Mouse (Mus musculus): ENCODE measurements at regions not wholly inside any gene's neighbourhood (a gene's known extent, or its start where the extent isn't known, plus 50 kb on each side); places are given as distances from the start of the nearest gene placed in this dataset.

DNA sequence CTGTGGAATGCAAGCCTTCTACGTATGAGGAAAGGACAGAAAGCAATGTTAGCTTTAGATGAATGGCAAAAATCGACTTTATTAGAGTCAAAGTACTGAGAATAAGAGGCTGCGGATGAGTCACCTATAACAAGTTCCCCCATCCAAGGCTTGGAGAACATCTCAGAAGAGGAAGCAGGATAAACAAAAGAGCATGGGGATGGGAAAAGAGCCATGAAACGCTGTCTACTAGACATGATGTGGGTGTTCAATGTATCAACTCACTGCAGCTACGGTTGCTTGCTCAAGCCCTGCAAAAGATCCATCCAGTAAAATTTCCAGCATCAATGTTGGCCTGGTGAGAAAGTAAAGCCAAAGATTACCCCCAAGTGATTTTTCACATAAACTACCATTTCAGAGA, 628.4 kb upstream of the A1bg start:
- Histone ChIP-seq H3K36me3 (replicated peaks) (no peaks in the 10 kb centered on the region), H3K27ac (no peak overlapping the region), H3K9ac (no peak overlapping the region), H3K4me1 (no peaks in the 10 kb centered on the region), H3K4me3 (no peak overlapping the region), H3K4me2 (no peak overlapping the region), H3K27me3 (replicated peaks) (no peaks in the 10 kb centered on the region), H3K9me3 (no peaks in the 10 kb centered on the region)
- 88% methylated on average over 5 of the region's 5 CpGs for WGBS
- ATAC-seq (replicated peaks) = no peak

DNA sequence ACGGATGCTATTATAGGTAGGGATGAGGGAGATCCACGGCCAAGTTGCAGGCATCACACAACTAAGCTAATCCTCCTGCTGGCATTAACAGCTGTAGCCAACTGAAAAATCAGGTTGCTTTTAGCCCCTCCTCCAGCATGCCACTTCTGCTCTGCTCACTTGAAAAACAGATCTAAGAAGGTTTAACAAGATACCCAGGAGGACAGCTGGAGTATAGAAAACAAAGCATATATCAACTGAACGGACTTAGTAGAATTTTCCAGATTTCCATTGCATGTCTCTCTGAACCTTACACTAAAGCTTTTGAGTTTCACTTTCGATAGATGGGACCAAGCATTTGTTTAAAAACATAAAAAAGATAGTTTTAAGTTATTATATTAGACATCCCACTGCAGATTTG, 625.6 kb upstream of the A1bg start:
- H3K9me3 ChIP-seq = no peaks in the 10 kb centered on the region
- no peak overlapping the region for H3K4me3 ChIP-seq
- no peaks in the 10 kb centered on the region for H3K27me3 ChIP-seq (replicated peaks)
- no peaks in the 10 kb centered on the region for H3K36me3 ChIP-seq (replicated peaks)
- WGBS = 61% methylated on average over 4 of the region's 4 CpGs
- no peaks in the 10 kb centered on the region for H3K4me1 ChIP-seq
- no peak overlapping the region for H3K9ac ChIP-seq
- ATAC-seq (replicated peaks) = no peak
- H3K27ac ChIP-seq = no peak overlapping the region
- no peak overlapping the region for H3K4me2 ChIP-seq

DNA sequence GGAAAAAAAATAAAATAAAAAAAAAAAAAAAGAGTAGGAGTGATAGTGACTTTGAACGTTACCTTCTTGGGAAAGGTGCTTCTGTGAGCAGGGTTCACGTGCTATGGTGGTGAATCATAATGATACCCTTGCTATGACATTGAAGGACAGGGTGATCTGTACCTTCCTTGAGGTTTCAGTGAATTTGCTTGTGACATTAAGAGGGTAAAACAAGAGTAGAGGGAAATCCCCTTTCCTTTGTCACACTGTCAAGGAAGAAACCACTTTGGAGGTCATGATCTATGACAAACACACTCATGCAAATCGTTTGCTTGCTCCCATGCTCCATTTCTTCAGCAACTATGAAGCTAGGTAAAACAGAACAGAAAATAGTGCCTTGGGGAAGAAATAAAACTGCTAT, 623.8 kb upstream of the A1bg start:
- WGBS = 90% methylated on average over 3 of the region's 3 CpGs
- H3K4me3 ChIP-seq = no peak overlapping the region
- 0 out of 2 replicates have a peak, but pooled peaks cover 2% of the 10 kb centered on the region for H3K4me1 ChIP-seq

DNA sequence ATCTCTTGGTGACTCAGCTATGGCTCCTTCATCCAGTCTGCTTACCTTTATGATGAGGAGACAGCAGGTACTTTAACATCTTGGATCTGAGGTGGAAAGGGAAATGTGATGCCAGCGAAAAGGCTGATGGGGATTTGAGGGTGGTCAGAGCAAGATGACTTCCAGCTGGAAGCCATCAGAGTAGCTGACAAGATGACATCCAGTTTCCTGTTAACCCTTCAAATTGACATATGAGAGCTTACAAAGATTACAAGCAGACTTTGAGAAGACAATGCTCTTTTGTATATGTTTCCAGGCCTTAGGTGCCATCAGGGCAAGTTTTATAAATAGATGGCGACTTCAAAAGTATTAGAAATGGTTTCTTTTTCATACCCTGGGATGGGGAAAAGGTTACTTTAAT, 621.3 kb upstream of the A1bg start:
- WGBS = 76% methylated on average over 2 of the region's 2 CpGs
- H3K4me3 ChIP-seq = no peak overlapping the region
- H3K4me1 ChIP-seq = 0 out of 2 replicates have a peak, but pooled peaks cover 3% of the 10 kb centered on the region
- no peak overlapping the region for H3K9ac ChIP-seq
- H3K9me3 ChIP-seq = no peaks in the 10 kb centered on the region
- H3K36me3 ChIP-seq (replicated peaks) = no peaks in the 10 kb centered on the region
- H3K4me2 ChIP-seq = no peak overlapping the region
- ATAC-seq (replicated peaks) = no peak
- H3K27ac ChIP-seq = no peak overlapping the region
- H3K27me3 ChIP-seq (replicated peaks) = no peaks in the 10 kb centered on the region

More for the DNA sequence above, 623.8 kb upstream of the A1bg start:
- Histone ChIP-seq H3K9ac (no peak overlapping the region), H3K27ac (no peak overlapping the region), H3K27me3 (replicated peaks) (no peaks in the 10 kb centered on the region), H3K4me2 (no peak overlapping the region), H3K36me3 (replicated peaks) (no peaks in the 10 kb centered on the region), H3K9me3 (no peaks in the 10 kb centered on the region)
- no peak for ATAC-seq (replicated peaks)

DNA sequence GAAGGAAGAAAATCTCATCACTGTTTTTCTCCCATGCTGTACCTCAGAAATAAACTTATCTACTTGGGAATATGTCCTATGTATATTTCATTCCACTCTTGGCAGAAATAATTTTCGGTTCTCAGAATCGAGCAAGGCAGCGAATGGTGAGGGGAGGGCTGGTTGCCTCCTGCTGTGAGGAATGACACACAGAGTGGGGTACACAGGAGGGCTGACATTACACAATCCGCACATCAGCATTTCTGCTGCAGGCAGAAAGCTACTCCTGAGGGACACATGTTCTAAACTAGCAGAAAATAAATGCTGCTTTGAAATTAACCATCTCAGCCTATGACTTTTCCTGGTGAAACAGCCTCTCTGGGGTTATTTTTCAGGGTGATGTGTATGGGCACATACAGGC, 618.8 kb upstream of the A1bg start:
- Histone ChIP-seq H3K27ac (no peak overlapping the region), H3K4me1 (0 out of 2 replicates have a peak, but pooled peaks cover 3% of the 10 kb centered on the region), H3K36me3 (replicated peaks) (no peaks in the 10 kb centered on the region), H3K9me3 (no peaks in the 10 kb centered on the region), H3K9ac (no peak overlapping the region), H3K4me2 (no peak overlapping the region), H3K4me3 (no peak overlapping the region), H3K27me3 (replicated peaks) (no peaks in the 10 kb centered on the region)
- ATAC-seq (replicated peaks) = peak; percentile 65; the same call in 1 of the 2 replicates
- 55% methylated on average over 4 of the region's 4 CpGs for WGBS

DNA sequence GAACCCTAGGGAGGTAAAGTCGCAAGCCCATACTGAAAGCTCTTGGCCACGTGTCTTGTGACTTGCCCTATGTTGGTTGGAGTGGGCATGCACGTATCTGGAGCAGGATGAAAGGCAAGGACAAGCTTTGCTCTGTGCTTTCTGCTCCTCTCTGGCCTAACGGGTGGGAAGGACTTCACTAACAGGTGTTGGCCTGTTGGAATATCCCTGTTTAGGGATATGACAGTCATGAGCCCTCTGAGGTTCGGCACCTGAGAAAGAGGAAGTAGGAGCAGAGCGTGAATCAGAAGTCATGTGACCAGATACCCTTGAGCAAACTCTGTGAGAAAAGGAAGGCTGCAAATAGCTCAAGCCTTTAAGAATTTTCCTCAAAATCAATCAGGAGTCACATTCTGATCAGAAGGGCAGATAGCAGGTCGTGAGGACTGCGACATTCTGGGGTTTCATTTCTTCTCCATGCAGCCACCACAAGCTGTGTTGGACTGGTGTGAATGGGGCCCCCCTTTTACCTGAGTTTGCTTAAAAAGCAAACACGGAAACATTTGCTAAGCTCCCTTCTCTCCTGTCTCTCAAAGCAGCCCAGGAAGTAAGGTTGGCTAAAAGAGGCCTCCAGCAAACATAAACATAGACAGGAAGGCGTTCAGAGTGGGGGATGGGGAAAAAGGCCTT, 618.1 kb upstream of the A1bg start:
- Histone ChIP-seq H3K36me3 (replicated peaks) (no peaks in the 10 kb centered on the region), H3K4me3 (no peak overlapping the region), H3K9ac (no peak overlapping the region), H3K27me3 (replicated peaks) (no peaks in the 10 kb centered on the region), H3K4me1 (0 out of 2 replicates have a peak, but pooled peaks cover 3% of the 10 kb centered on the region), H3K27ac (no peak overlapping the region), H3K4me2 (no peak overlapping the region), H3K9me3 (no peaks in the 10 kb centered on the region)
- 75% methylated on average over 10 of the region's 10 CpGs for WGBS
- ATAC-seq (replicated peaks) = no peak

DNA sequence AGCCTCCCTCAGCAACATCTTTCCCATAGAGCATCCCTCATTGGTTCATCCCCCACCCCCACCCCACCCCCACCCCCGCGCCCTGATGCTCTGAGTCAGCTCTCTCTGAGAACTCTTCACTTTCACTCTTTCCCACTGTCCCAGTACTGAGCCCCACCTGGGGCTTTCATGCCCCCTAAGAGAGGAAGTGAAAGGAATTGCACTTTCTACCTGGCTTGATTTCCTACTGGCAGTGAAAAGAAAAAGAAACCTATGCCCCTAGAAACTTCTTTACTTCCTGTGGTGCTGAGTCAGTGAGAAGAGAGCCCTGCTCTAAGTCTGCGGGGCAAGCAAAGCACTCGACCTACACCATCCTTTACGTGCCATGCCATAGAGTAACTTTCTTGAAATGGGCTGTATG, 616.1 kb upstream of the A1bg start:
- Histone ChIP-seq H3K4me2 (no peak overlapping the region), H3K4me3 (no peak overlapping the region), H3K9ac (no peak overlapping the region), H3K36me3 (replicated peaks) (no peaks in the 10 kb centered on the region), H3K4me1 (peaks cover 12% of the 10 kb centered on the region; the same call in 1 of the 2 replicates), H3K27me3 (replicated peaks) (no peaks in the 10 kb centered on the region), H3K9me3 (no peaks in the 10 kb centered on the region), H3K27ac (no peak overlapping the region)
- no peak for ATAC-seq (replicated peaks)
- WGBS = 59% methylated on average over 5 of the region's 5 CpGs

DNA sequence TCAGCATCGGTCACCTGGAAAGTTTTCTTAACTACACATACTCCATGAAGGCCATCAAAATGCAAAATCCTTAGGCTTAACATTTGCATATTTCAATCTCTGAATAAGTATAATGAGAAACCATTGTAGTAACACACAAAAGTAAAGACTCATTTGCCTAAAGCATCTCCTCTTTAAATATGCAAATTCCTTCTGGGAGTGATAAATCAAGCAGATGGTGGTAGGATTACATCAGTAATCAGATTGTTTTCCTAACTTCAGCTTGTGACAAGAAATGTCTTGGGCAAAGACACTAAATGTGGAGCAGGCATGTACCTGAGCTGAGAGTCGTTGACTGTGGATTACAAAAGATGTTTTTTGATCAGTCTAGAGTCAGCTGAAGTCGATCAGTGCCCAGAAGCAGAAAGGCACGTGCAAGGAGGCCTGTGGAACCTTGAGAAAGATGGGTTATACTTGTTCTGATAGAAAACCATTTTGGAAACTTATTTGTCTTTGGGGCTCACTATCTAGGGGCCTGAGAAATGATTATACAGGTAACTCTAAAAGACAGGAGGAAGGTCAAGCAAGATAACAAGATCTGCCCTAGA, 615.5 kb upstream of the A1bg start:
- Histone ChIP-seq H3K27me3 (replicated peaks) (no peaks in the 10 kb centered on the region), H3K36me3 (replicated peaks) (no peaks in the 10 kb centered on the region), H3K9me3 (no peaks in the 10 kb centered on the region), H3K9ac (no peak overlapping the region), H3K4me1 (peaks cover 12% of the 10 kb centered on the region; the same call in 1 of the 2 replicates), H3K27ac (no peak overlapping the region), H3K4me2 (no peak overlapping the region), H3K4me3 (no peak overlapping the region)
- no peak for ATAC-seq (replicated peaks)
- WGBS = 35% methylated on average over 4 of the region's 4 CpGs

DNA sequence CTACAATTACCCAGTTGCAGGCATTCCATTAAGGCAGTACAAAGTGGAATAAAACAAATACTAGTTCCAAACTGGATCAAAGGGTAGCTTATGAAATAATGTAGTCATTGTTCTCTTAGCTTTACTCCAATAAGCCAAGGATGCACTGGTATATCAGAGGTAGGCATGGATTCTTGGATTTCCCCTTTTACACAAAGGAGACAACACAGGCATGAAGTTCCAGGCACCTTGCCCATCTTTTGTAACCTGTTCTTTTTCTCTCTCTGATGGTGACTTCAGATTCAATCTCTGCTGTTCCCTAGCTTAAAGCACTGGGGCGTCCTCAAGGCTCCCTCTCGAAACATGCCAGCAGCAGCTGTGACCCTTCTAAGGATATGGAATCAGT, 613.5 kb upstream of the A1bg start:
- H3K4me1 ChIP-seq = peaks cover 8% of the 10 kb centered on the region; the same call in 1 of the 2 replicates
- 82% methylated on average over 2 of the region's 2 CpGs for WGBS
- H3K27ac ChIP-seq = no peak overlapping the region
- no peak overlapping the region for H3K4me2 ChIP-seq
- H3K27me3 ChIP-seq (replicated peaks) = no peaks in the 10 kb centered on the region
- H3K36me3 ChIP-seq (replicated peaks) = no peaks in the 10 kb centered on the region
- H3K9ac ChIP-seq = no peak overlapping the region
- ATAC-seq (replicated peaks) = no peak
- H3K4me3 ChIP-seq = no peak overlapping the region
- H3K9me3 ChIP-seq = no peaks in the 10 kb centered on the region

DNA sequence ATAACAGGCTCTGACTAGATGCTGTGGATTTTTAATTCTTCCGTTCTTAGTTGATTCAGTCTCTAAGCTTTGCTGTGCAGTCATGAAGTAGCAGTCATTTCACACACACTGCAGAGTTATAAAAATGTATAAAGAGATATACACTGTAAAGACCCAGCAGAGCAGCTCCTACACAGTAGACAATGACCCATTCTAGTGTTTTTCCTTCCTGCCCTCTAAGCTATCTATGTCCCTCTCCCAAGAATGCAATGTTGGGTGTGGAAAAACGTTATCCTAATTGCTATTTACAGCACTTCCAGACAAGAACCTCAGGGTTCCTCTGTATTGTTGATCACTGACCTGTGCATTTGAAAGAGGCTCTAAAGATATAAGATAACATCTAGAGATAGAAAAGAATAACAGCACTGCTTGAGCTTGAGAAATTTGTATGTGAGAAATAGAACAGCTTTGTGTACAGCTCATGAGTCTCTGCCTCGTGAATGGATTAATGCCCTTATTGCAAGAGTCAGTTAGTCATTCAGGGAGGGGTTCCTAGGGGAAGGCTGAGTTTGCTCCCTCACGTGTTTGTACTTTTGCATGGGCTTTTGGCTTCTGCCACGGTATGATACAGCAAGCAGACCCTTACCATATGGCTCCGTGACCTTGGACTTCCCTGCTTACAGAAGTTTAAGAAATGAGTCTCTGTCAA, 613.0 kb upstream of the A1bg start:
- H3K27ac ChIP-seq = no peak overlapping the region
- no peak overlapping the region for H3K9ac ChIP-seq
- H3K4me2 ChIP-seq = no peak overlapping the region
- no peaks in the 10 kb centered on the region for H3K36me3 ChIP-seq (replicated peaks)
- H3K4me3 ChIP-seq = no peak overlapping the region
- WGBS = 38% methylated on average over 6 of the region's 6 CpGs
- ATAC-seq (replicated peaks) = no peak
- peaks cover 8% of the 10 kb centered on the region; the same call in 1 of the 2 replicates for H3K4me1 ChIP-seq
- H3K27me3 ChIP-seq (replicated peaks) = no peaks in the 10 kb centered on the region
- H3K9me3 ChIP-seq = no peaks in the 10 kb centered on the region

DNA sequence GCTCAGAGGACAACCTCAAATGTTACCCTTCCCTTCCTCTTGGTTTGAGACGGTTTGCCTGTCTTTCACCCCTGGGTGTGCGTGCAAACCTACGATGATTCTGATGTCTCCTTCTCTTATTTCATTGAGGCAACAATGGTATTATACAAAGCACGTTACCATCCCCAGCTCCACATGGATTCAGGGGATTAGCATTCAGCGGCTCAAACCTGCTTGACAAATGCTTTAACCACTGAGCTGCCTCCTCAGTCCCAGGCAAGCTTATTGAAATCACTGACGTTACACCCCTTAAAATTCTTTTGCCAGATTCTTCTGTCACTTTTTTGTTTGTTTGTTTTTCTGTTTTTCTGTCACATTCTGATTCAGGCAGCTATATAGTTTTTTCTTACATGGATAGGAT, 612.4 kb upstream of the A1bg start:
- 12% methylated on average over 6 of the region's 6 CpGs for WGBS
- no peak overlapping the region for H3K9ac ChIP-seq
- H3K4me3 ChIP-seq = no peak overlapping the region
- no peaks in the 10 kb centered on the region for H3K9me3 ChIP-seq
- H3K36me3 ChIP-seq (replicated peaks) = no peaks in the 10 kb centered on the region
- H3K27me3 ChIP-seq (replicated peaks) = no peaks in the 10 kb centered on the region
- no peak overlapping the region for H3K4me2 ChIP-seq
- ATAC-seq (replicated peaks) = no peak
- no peak overlapping the region for H3K27ac ChIP-seq
- H3K4me1 ChIP-seq = peaks cover 8% of the 10 kb centered on the region; the same call in 1 of the 2 replicates

DNA sequence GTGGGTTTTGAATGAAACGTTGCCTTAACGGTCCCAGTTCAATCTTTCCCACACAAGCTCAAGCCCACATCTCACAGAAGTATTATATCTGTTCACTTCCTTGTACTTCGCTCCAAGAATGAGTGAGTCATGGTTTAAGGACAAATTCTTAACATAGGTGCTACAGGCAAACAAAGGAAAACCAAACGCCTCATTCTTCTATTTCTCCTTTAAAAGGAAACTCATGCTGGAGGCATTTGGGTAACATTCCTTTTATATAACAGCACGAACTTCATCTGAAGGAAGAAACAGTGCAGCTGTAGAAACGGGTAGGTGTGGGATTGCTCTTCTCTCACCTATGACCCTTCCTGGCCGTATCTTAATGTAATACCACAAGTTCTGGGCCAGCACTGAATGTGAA, 610.0 kb upstream of the A1bg start:
- ATAC-seq (replicated peaks) = no peak
- no peaks in the 10 kb centered on the region for H3K9me3 ChIP-seq
- H3K36me3 ChIP-seq (replicated peaks) = no peaks in the 10 kb centered on the region
- H3K9ac ChIP-seq = no peak overlapping the region
- no peak overlapping the region for H3K4me3 ChIP-seq
- 92% methylated on average over 7 of the region's 7 CpGs for WGBS
- H3K4me2 ChIP-seq = no peak overlapping the region
- no peak overlapping the region for H3K27ac ChIP-seq
- H3K27me3 ChIP-seq (replicated peaks) = no peaks in the 10 kb centered on the region
- peaks cover 8% of the 10 kb centered on the region; the same call in 1 of the 2 replicates for H3K4me1 ChIP-seq
